Mouse (Mus musculus) midbrain, embryonic 13.5 days (tissue): Measurements from ENCODE around the gene Zfp110. TPM values are rescaled to one million over a fixed set of nuclear protein-coding genes. Genes with fewer than 3 reads are reported as not detected.
"Not testable (repeated sequence)": the region's sequence is repeated elsewhere in the genome, so short reads cannot be mapped to it uniquely, and the experiment has no call there.

Experiments used
- ATAC-seq: fragments of 200-750 bp; cut with Nextera tagmentation; 2 replicates; pipeline ENCODE4 v1.8.0; 2017; ENCODE audit warnings: mild to moderate bottlenecking, moderate TSS enrichment, moderate library complexity
- H3K27ac ChIP-seq: fragments of 300-500 bp; sonication (generic); 2 replicates; pipeline ENCODE4 v1.5.1; 2015; ENCODE audit warnings: inconsistent platforms, mild to moderate bottlenecking, moderate library complexity
- H3K27me3 ChIP-seq: fragments of 300-500 bp; sonication (generic); 2 replicates; pipeline ENCODE4 v1.6.1; 2015; ENCODE audit warnings: mild to moderate bottlenecking, inconsistent platforms
- H3K36me3 ChIP-seq: fragments of 300-500 bp; sonication (generic); 2 replicates; pipeline ENCODE4 v1.6.1; 2015; ENCODE audit warnings: mild to moderate bottlenecking, inconsistent platforms
- H3K4me1 ChIP-seq: fragments of 300-500 bp; sonication (generic); replicated peaks from 2 replicates; pipeline ENCODE4 v1.6.1; 2015; ENCODE audit warnings: inconsistent platforms
- H3K4me2 ChIP-seq: fragments of 300-500 bp; sonication (generic); replicated peaks from 2 replicates; pipeline ENCODE4 v1.6.1; 2015; ENCODE audit warnings: moderate library complexity, mild to moderate bottlenecking, inconsistent platforms
- H3K4me3 ChIP-seq: fragments of 300-500 bp; sonication (generic); replicated peaks from 2 replicates; pipeline ENCODE4 v1.5.1; 2015; ENCODE audit warnings: mild to moderate bottlenecking, inconsistent platforms
- H3K9ac ChIP-seq: fragments of 300-500 bp; sonication (generic); replicated peaks from 2 replicates; pipeline ENCODE4 v1.6.1; 2015; ENCODE audit warnings: mild to moderate bottlenecking, inconsistent platforms
- H3K9me3 ChIP-seq: fragments of 300-500 bp; sonication (generic); 2 replicates; pipeline ENCODE4 v1.6.1; 2016; ENCODE audit warnings: mild to moderate bottlenecking, inconsistent platforms
- WGBS: fragments of 180-500 bp; shearing (Covaris S2); methylation state at CpG from one replicate; pipeline ENCODE4 v1.1.7; 2015; 5-methylcytosine and 5-hydroxymethylcytosine counted together
- polyA plus RNA-seq: library from polyadenylated mRNA; unstranded; fragments of >200 nt; fragmentation: Nextera tagmentation; extraction: Ambion mirVana; gene quantifications from 2 replicates; pipeline ENCODE4 v1.2.1, GENCODE M21; 2015

Zfp110 gene
- polyA plus RNA-seq, 1 experiment from 2014 or later = 31.9 TPM

DNA sequence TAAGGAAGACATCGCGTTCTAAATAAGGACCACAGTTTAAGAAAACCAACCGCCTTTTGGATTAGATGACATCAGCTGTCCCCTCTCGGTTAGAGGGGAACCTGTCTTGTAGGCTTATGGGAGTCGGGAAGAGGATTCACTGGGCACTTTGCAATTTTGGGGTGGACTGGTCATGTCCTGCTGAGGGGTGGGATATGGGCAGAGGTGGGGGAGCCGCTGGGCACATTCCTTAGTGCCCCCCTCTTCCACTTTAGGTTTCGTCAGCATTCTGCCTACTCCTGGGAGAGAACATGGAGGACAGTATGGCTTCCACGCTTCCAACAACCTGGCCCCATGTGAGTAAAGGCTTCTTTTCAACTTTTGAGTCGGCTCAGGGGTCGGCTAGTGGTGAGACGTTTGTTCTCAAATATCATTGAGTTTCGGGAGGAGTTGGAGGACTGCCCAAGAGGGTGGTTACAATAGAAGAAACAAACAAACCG, 671 bp downstream of the Zfp110 start:
- H3K4me1 ChIP-seq = no peaks in the 10 kb centered on the region
- 43% methylated on average over 13 of the region's 13 CpGs for WGBS
- peak overlapping the region; percentile 68 for H3K9ac ChIP-seq
- peak overlapping the region; percentile 50 for H3K4me3 ChIP-seq
- 0 out of 2 replicates have a peak, but pooled peaks cover 2% of the 10 kb centered on the region for H3K27me3 ChIP-seq
- peak overlapping the region; percentile 57 for H3K4me2 ChIP-seq
- peak; percentile 62 for ATAC-seq
- peaks cover 41% of the 10 kb centered on the region for H3K36me3 ChIP-seq
- H3K9me3 ChIP-seq = peaks cover 34% of the 10 kb centered on the region
- 0 out of 2 replicates have a peak overlapping the region, but pooled peaks have one; percentile 47 for H3K27ac ChIP-seq

- Histone ChIP-seq H3K9ac (no peak overlapping the region), H3K36me3 (peaks cover 46% of the 10 kb centered on the region), H3K4me1 (no peaks in the 10 kb centered on the region), H3K4me2 (peak overlapping the region; percentile 57), H3K27me3 (0 out of 2 replicates have a peak, but pooled peaks cover 2% of the 10 kb centered on the region), H3K9me3 (peaks cover 38% of the 10 kb centered on the region), H3K27ac (no peak overlapping the region), H3K4me3 (peak overlapping the region; percentile 50)
- WGBS = 95% methylated on average over 4 of the region's 4 CpGs
- ATAC-seq = no peak
These were observed 1.2 kb downstream of the Zfp110 start for GRCm38 (mm10) chr7:12835779-12836178.

GRCm38 (mm10) chr7:12874301-12874700, 39.7 kb downstream of the Zfp110 start:
- H3K9me3 ChIP-seq = peaks cover 1% of the 10 kb centered on the region; the same call in 1 of the 2 replicates
- H3K9ac ChIP-seq = no peak overlapping the region
- 30% methylated on average over 3 of the region's 3 CpGs for WGBS
- no peaks in the 10 kb centered on the region for H3K27me3 ChIP-seq
- H3K4me1 ChIP-seq = no peaks in the 10 kb centered on the region
- no peak overlapping the region for H3K4me3 ChIP-seq
- no peak for ATAC-seq
- no peak overlapping the region for H3K4me2 ChIP-seq
- H3K27ac ChIP-seq = no peak overlapping the region
- no peaks in the 10 kb centered on the region for H3K36me3 ChIP-seq

DNA sequence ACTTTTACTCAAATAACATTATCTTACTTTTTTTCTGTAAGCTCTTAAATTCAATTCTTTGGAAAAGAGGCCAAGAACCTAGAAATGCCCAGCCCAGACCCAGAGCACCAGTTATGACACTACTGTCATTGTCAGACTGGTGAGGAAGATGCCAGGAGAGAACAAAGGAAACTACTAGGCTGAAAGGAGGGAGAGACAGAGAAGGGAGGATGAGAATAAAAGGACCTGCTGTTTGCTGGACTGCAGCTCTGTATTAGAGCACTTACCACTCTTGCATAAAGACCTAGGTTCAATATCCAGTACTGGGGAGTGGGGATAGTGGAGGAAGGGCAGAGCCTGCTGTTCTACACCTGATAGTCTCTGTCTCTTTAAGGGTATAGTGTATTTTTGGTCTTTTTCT, 45.5 kb downstream of the Zfp110 start:
- peaks cover 17% of the 10 kb centered on the region for H3K4me1 ChIP-seq
- no peak overlapping the region for H3K4me3 ChIP-seq
- no peak; the same call in 1 of the 2 replicates for ATAC-seq

DNA sequence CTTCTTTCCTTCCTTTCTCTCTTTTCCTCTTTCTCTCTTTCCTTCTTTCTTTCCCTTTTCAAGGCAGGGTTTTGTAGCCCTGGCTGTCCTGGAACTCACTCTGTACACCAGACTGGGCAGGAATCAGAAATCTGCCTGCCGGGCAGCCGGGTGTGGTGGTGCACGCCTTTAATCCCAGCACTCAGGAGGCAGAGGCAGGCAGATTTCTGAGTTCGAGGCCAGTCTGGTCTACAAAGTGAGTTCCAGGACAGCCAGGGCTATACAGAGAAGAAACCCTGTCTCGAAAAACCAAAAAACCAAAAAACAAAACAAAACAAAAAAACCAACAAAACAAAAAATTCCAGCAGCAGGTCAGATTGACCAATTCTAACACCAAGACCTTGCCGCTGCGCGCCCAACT, 45.9 kb downstream of the Zfp110 start:
- Histone ChIP-seq H3K36me3 (peaks cover 18% of the 10 kb centered on the region), H3K4me2 (peak overlapping the region; percentile 73), H3K4me3 (peak overlapping the region; percentile 71), H3K27ac (peak overlapping the region; percentile 54; the same call in 1 of the 2 replicates), H3K9ac (peak overlapping the region; percentile 84), H3K4me1 (peaks cover 17% of the 10 kb centered on the region)
- not testable (repeated sequence) for H3K9me3 ChIP-seq, H3K27me3 ChIP-seq
- peak; percentile 57 for ATAC-seq
- 39% methylated on average over 8 of the region's 8 CpGs for WGBS

More for the DNA sequence above, 45.5 kb downstream of the Zfp110 start:
- H3K36me3 ChIP-seq = peaks cover 14% of the 10 kb centered on the region
- H3K4me2 ChIP-seq = peak overlapping the region; percentile 73
- H3K9ac ChIP-seq = no peak overlapping the region
- H3K9me3 ChIP-seq = no peaks in the 10 kb centered on the region
- no peaks in the 10 kb centered on the region for H3K27me3 ChIP-seq
- H3K27ac ChIP-seq = no peak overlapping the region

DNA sequence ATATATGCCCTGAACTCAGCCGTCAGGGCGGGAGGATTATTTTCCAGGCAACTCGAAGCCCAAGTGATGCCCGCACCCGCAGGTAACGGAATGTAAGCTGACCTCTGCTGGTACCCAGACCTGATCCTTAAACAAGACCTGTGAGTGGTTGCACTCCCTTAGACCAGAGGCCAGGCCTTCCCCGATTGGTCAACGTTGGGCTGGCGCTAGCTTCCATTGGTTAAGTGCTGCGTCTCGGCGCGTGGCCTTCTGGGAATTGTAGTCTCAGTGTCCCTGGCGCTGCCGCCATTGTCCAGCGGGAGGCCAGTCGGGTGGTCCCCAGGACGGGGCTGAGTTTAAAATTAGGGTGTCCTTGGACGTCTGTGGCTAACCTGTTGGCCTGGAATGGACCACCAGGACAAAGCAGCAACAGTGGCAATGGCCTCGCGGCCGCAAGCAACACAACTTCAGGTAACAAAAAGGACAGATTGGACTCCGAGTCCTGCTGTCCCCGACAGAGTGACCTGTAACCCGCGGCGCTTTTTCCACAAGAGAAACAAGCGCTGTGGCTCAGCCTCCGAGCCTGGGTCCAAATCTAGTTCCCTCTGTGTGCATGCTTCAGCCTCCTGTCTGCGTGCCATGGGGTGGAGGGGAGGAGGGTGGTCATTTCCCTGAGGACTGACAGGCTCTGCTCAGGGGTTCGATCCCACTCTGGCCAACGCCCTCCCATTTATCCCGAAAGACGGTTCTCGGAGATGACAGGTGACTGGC, 46.5 kb downstream of the Zfp110 start, which contains the start of gene Zfp128:
TSS of gene Zfp128 (plus strand) at position 267 of the 750 bp plus-strand sequence.
- H3K27me3 ChIP-seq = no peaks in the 10 kb centered on the region
- WGBS = 1% methylated on average over 35 of the region's 35 CpGs
- peak within 1 kb of the TSS; percentile 73 for H3K4me2 ChIP-seq
- no peaks in the 10 kb centered on the region for H3K9me3 ChIP-seq
- H3K4me1 ChIP-seq = peaks cover 17% of the 10 kb centered on the region
- ATAC-seq = peak; percentile 99
- H3K36me3 ChIP-seq = peaks cover 24% of the 10 kb centered on the region
- peak within 1 kb of the TSS; percentile 84 for H3K9ac ChIP-seq
- peak within 1 kb of the TSS; percentile 71 for H3K4me3 ChIP-seq
- peak within 1 kb of the TSS; percentile 54; the same call in 1 of the 2 replicates for H3K27ac ChIP-seq

GRCm38 (mm10) chr7:12886563-12887266, 52.2 kb downstream of the Zfp110 start:
- ATAC-seq = no peak
- Histone ChIP-seq H3K36me3 (peaks cover 74% of the 10 kb centered on the region), H3K4me3 (no peak overlapping the region), H3K9ac (0 out of 2 replicates have a peak overlapping the region, but pooled peaks have one; percentile 8), H3K4me1 (peaks cover 14% of the 10 kb centered on the region), H3K27me3 (no peaks in the 10 kb centered on the region), H3K4me2 (no peak overlapping the region), H3K27ac (no peak overlapping the region), H3K9me3 (no peaks in the 10 kb centered on the region)
- WGBS = 91% methylated on average over 12 of the region's 12 CpGs

DNA sequence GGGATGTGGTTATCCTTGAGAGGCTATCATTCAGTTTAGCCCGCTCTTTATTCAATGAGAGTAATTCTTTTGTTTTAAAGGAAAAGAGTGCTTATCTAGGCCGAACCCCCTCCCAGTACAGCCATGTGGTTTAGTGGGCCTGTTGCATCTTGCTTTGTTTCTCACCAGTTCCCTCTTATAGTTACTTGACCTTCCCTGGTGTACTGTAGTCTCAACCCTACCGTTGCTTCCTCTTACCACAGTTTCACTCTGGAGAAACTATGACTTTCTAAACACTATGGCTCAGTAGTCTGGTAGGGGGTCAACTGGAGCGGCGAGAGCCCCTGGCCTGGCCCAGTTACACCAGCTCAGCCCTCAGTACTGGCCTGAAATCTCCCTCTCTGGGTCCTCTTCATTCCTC, 53.0 kb downstream of the Zfp110 start:
- Histone ChIP-seq H3K4me1 (peaks cover 5% of the 10 kb centered on the region), H3K36me3 (peaks cover 82% of the 10 kb centered on the region), H3K27me3 (no peaks in the 10 kb centered on the region), H3K9ac (no peak overlapping the region), H3K27ac (no peak overlapping the region), H3K4me3 (no peak overlapping the region), H3K4me2 (no peak overlapping the region), H3K9me3 (no peaks in the 10 kb centered on the region)
- ATAC-seq = no peak
- 96% methylated on average over 5 of the region's 5 CpGs for WGBS

GRCm38 (mm10) chr7:12890928-12891327, 56.4 kb downstream of the Zfp110 start:
- H3K36me3 ChIP-seq = peaks cover 60% of the 10 kb centered on the region
- H3K4me1 ChIP-seq = no peaks in the 10 kb centered on the region
- no peak overlapping the region for H3K27ac ChIP-seq
- H3K9me3 ChIP-seq = no peaks in the 10 kb centered on the region
- H3K9ac ChIP-seq = no peak overlapping the region
- H3K27me3 ChIP-seq = no peaks in the 10 kb centered on the region
- no peak overlapping the region for H3K4me2 ChIP-seq
- ATAC-seq = no peak
- WGBS = 93% methylated on average over 14 of the region's 14 CpGs
- no peak overlapping the region for H3K4me3 ChIP-seq

DNA sequence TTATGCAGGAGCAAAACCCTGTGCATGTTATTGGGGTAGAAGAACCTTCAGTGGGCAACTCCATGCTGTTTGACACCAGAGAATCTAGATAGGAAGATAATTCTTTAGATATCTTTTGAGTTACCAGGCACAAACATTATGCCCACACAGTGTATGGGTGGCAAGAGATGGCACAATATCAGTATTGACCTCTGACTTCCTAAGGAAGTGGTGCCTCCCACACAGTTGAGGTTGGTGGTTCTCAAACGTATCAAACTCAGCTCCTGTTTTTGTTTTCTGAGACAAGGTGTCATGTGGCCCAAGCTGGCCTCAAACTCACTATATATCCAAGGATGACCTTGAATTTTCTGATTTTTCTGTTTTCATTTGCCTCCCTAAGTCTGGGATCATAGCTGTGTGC, 56.8 kb downstream of the Zfp110 start:
- no peaks in the 10 kb centered on the region for H3K9me3 ChIP-seq
- no peaks in the 10 kb centered on the region for H3K27me3 ChIP-seq
- peaks cover 56% of the 10 kb centered on the region for H3K36me3 ChIP-seq
- no peaks in the 10 kb centered on the region for H3K4me1 ChIP-seq
- ATAC-seq = no peak
- H3K4me2 ChIP-seq = no peak overlapping the region
- H3K4me3 ChIP-seq = no peak overlapping the region
- H3K9ac ChIP-seq = no peak overlapping the region
- H3K27ac ChIP-seq = no peak overlapping the region
- 77% methylated on average over 1 of the region's 1 CpGs for WGBS

GRCm38 (mm10) chr7:12897655-12898410, 63.3 kb downstream of the Zfp110 start, which contains the start of gene Zscan22:
Gene Zscan22, plus strand, starts transcription at chr7:12897815.
- no peaks in the 10 kb centered on the region for H3K36me3 ChIP-seq
- H3K27me3 ChIP-seq = no peaks in the 10 kb centered on the region
- no peak within 1 kb of the TSS; the same call in 1 of the 2 replicates for H3K27ac ChIP-seq
- 7% methylated on average over 36 of the region's 36 CpGs for WGBS
- H3K4me2 ChIP-seq = peak within 1 kb of the TSS; percentile 55
- H3K9ac ChIP-seq = peak within 1 kb of the TSS; percentile 62
- ATAC-seq = peak; percentile 99
- peak within 1 kb of the TSS; percentile 66 for H3K4me3 ChIP-seq
- H3K4me1 ChIP-seq = peaks cover 9% of the 10 kb centered on the region
- no peaks in the 10 kb centered on the region for H3K9me3 ChIP-seq
